In the genomic region with DNA sequence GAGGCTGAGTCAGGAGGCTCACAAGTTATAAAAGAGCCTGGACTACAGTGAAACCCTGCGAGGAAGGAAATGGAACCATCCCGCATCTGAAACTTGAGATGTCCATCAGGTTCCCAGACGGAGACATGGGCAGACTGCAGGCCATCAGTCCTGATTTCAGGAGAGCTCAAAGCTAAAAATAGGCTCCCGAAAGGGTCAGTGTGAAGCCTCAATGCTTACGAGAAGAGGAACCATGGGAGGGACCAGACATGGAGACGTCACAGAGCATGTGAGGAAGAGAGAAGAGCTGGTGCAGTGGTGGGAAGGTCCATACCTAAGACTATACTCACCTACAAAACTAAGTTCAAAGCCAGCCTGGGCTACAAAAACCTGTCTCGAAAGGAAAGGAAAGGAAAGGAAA, we compare ENCODE assay signal across 38 mouse cellular contexts. TPM values are rescaled to one million over a fixed set of nuclear protein-coding genes. Genes with fewer than 3 reads are reported as not detected.
DNase-seq lines count a peak whose midpoint lies in the region; ATAC-seq lines count a peak whose summit lies in the region.
"Had no signal": no experiment of that assay in that cellular context is flagged by ENCODE, and none has a peak within 500 bp of the region (broad histone marks: within the 10 kb centered on the region; RNA-seq: fewer than 3 reads in every experiment).

No protein-coding gene starts in this region.

- H3K4me1 ChIP-seq in heart, embryonic 12.5 days (replicated peaks): peaks cover 67% of the 10 kb centered on the region

- H3K36me3 ChIP-seq in heart, embryonic 12.5 days: peaks cover 22% of the 10 kb centered on the region

- intact Hi-C loops in heart, postnatal 14 days (cut with DNase I): no loop called here

- peak overlapping the region; percentile 22 for H3K4me2 ChIP-seq in heart, embryonic 12.5 days
- H3K4me2 ChIP-seq: embryonic facial prominence, embryonic 12.5 days; limb, embryonic 12.5 days; midbrain, embryonic 12.5 days had no signal

- H3K27me3 ChIP-seq in heart, embryonic 12.5 days (replicated peaks): no peaks in the 10 kb centered on the region
- H3K27me3 ChIP-seq: embryonic facial prominence, embryonic 12.5 days; limb, embryonic 12.5 days; megakaryocyte, embryonic 14.5 days; midbrain, embryonic 12.5 days; Patski had no signal

- DNase-seq in gastrocnemius, adult 8-10 months (ENCODE audit: low spot score in 2 of 2): peak; percentile 27 to 44
- no peak for DNase-seq in gastrocnemius, postnatal 4 days (ENCODE audit: low spot score in 2 of 2)
- DNase-seq in heart, postnatal 14 days: no peak
- DNase-seq in neural tube, embryonic 10.5 days (ENCODE audit: extremely low spot score, low spot score): no peak
- DNase-seq: adrenal gland, postnatal 14 days; cerebellum, adult 11-12 months; cerebellum, adult 9-11 months; embryo, embryonic 11 days; kidney, adult 18-20 months; kidney, postnatal 36 days; lung, postnatal 36 days had no signal

- H3K9me3 ChIP-seq in heart, embryonic 12.5 days (replicated peaks): peaks cover 5% of the 10 kb centered on the region; the same call in 1 of the 2 replicates
- H3K9me3 ChIP-seq: embryonic facial prominence, embryonic 12.5 days; megakaryocyte, embryonic 14.5 days had no signal

- peak overlapping the region; percentile 46; the same call in 1 of the 2 replicates for H3K27ac ChIP-seq in heart, embryonic 12.5 days (ENCODE audit: poor library complexity, severe bottlenecking)
- H3K27ac ChIP-seq: embryonic facial prominence, embryonic 12.5 days; left cerebral cortex, adult 2 months; limb, embryonic 12.5 days; midbrain, embryonic 12.5 days had no signal

- 34% methylated on average over 7 of the region's 7 CpGs for WGBS in heart, embryonic 12.5 days

- no peak for ATAC-seq in heart, embryonic 12.5 days (ENCODE audit: insufficient number of reproducible peaks, low FRiP score)
- peak; percentile 53 for ATAC-seq in granulocyte monocyte progenitor cell, adult 5-6 weeks (replicated peaks; ENCODE audit: poor library complexity, severe bottlenecking)
- ATAC-seq in monocyte, adult 5-6 weeks (replicated peaks; ENCODE audit: insufficient number of reproducible peaks, low FRiP score, low TSS enrichment, poor library complexity, severe bottlenecking): 0 out of 2 replicates have a peak, but pooled peaks have one; percentile 54
- ATAC-seq: forebrain, embryonic 14.5 days; hindbrain, embryonic 16.5 days; Patski had no signal

- H3K9ac ChIP-seq in heart, embryonic 12.5 days: no peak overlapping the region
- H3K9ac ChIP-seq: embryonic facial prominence, embryonic 12.5 days had no signal

- H3K4me3 ChIP-seq in heart, embryonic 12.5 days: no peak overlapping the region
- H3K4me3 ChIP-seq: embryonic facial prominence, embryonic 12.5 days; layer of hippocampus, adult 2 months; left cerebral cortex, adult 2 months; limb, embryonic 12.5 days; midbrain, embryonic 12.5 days had no signal

RNA-seq across cellular contexts. Expression of a gene that starts 7.9 kb away (rescaled TPM):
- total RNA-seq in gastrocnemius, adult 8-10 months (2022): 100 to 1,000 TPM; 260 to 347 (median 290) TPM
- total RNA-seq in gastrocnemius, postnatal 4 days (2021): 100 to 1,000 TPM; 316 to 327 TPM
- 106 and 110 TPM in 2 replicates for polyA plus RNA-seq in heart, embryonic 12.5 days (2016; fragmentation: Nextera tagmentation; extraction: Ambion mirVana)
- 100 to 1,000 TPM; 320 to 341 TPM for total RNA-seq in heart, postnatal 14 days (2021)
- total RNA-seq in granulocyte monocyte progenitor cell, adult 5-6 weeks (2014; fragmentation: Nextera tagmentation): 95.3 and 120 TPM in 2 replicates
- 173 and 194 TPM in 2 replicates for total RNA-seq in granulocyte monocyte progenitor cell, adult 5-6 weeks (2017)
- total RNA-seq in monocyte, adult 5-6 weeks (2017): 74.6 to 166 TPM (median 113 TPM) in 3 replicates

RNA-seq across cellular contexts. Expression of a gene that starts 19.6 kb away (rescaled TPM):
- total RNA-seq in gastrocnemius, adult 8-10 months (2022): 1 to 10 TPM in 2 of 4 experiments, not detected in 2; 1.5 to 2.2 TPM
- total RNA-seq in gastrocnemius, postnatal 4 days (2021): not detected
- not detected in 2 replicates for polyA plus RNA-seq in heart, embryonic 12.5 days (2016; fragmentation: Nextera tagmentation; extraction: Ambion mirVana)
- total RNA-seq in heart, postnatal 14 days (2021): not detected
- not detected in 2 replicates for total RNA-seq in granulocyte monocyte progenitor cell, adult 5-6 weeks (2014; fragmentation: Nextera tagmentation)
- not detected in 2 replicates for total RNA-seq in granulocyte monocyte progenitor cell, adult 5-6 weeks (2017)
- total RNA-seq in monocyte, adult 5-6 weeks (2017): not detected in 3 replicates
- total RNA-seq: adrenal gland, postnatal 14 days; layer of hippocampus, adult 2 months; layer of hippocampus, postnatal 14 days; liver, adult 2 months; MEL; midbrain, postnatal 0 days had no signal
- polyA plus RNA-seq: embryonic facial prominence, embryonic 12.5 days; forebrain, embryonic 14.5 days; gonadal fat pad, adult 2 months; hindbrain, embryonic 11.5 days; hindbrain, embryonic 16.5 days; intestine, embryonic 14.5 days; kidney, embryonic 16.5 days; limb, embryonic 12.5 days; liver, adult 2 months; liver, embryonic 16.5 days; lung, embryonic 16.5 days; midbrain, embryonic 12.5 days; midbrain, postnatal 0 days; neural tube, embryonic 14.5 days; small intestine, adult 2 months; stomach, embryonic 14.5 days; testis, adult 2 months; thymus, postnatal 0 days had no signal

RNA-seq across cellular contexts. Expression of a gene that starts 21.1 kb away (rescaled TPM):
- 100 to 1,000 TPM; 332 to 455 (median 370) TPM for total RNA-seq in gastrocnemius, adult 8-10 months (2022)
- total RNA-seq in gastrocnemius, postnatal 4 days (2021): 1,000 to 10,000 TPM in 1 of 2 experiments, 100 to 1,000 TPM in 1; 893 to 1,001 TPM
- polyA plus RNA-seq in heart, embryonic 12.5 days (2016; fragmentation: Nextera tagmentation; extraction: Ambion mirVana): 611 and 625 TPM in 2 replicates
- total RNA-seq in heart, postnatal 14 days (2021): 100 to 1,000 TPM; 542 to 580 TPM
- 2,240 and 2,398 TPM in 2 replicates for total RNA-seq in granulocyte monocyte progenitor cell, adult 5-6 weeks (2014; fragmentation: Nextera tagmentation)
- total RNA-seq in granulocyte monocyte progenitor cell, adult 5-6 weeks (2017): 2,059 and 2,173 TPM in 2 replicates
- 1,083 to 1,310 TPM (median 1,165 TPM) in 3 replicates for total RNA-seq in monocyte, adult 5-6 weeks (2017)

RNA-seq across cellular contexts. Expression of a gene that starts 39.9 kb away (rescaled TPM):
- total RNA-seq in gastrocnemius, adult 8-10 months (2022): under 1 TPM in 2 of 4 experiments, not detected in 2; 0.15 to 0.51 TPM
- under 1 TPM; 0.18 to 0.78 TPM for total RNA-seq in gastrocnemius, postnatal 4 days (2021)
- 1.4 and 1.7 TPM in 2 replicates for polyA plus RNA-seq in heart, embryonic 12.5 days (2016; fragmentation: Nextera tagmentation; extraction: Ambion mirVana)
- total RNA-seq in heart, postnatal 14 days (2021): under 1 TPM; 0.27 to 0.48 TPM
- not detected in 2 replicates for total RNA-seq in granulocyte monocyte progenitor cell, adult 5-6 weeks (2014; fragmentation: Nextera tagmentation)
- 0.43 TPM in 1 of 2 replicates, not detected in the other for total RNA-seq in granulocyte monocyte progenitor cell, adult 5-6 weeks (2017)
- total RNA-seq in monocyte, adult 5-6 weeks (2017): 1.8 TPM in 1 of 3 replicates, not detected in the others
- total RNA-seq: liver, adult 2 months; MEL had no signal

RNA-seq across cellular contexts. Expression of a gene that starts 49.8 kb away (rescaled TPM):
- total RNA-seq in gastrocnemius, adult 8-10 months (2022): 1 to 10 TPM; 1.7 to 3.9 (median 2.8) TPM
- total RNA-seq in gastrocnemius, postnatal 4 days (2021): 1 to 10 TPM; 5.4 to 7.0 TPM
- 13.2 and 14.9 TPM in 2 replicates for polyA plus RNA-seq in heart, embryonic 12.5 days (2016; fragmentation: Nextera tagmentation; extraction: Ambion mirVana)
- total RNA-seq in heart, postnatal 14 days (2021): 10 to 100 TPM in 1 of 2 experiments, 1 to 10 TPM in 1; 10.0 to 10.4 TPM
- 59.2 and 65.2 TPM in 2 replicates for total RNA-seq in granulocyte monocyte progenitor cell, adult 5-6 weeks (2014; fragmentation: Nextera tagmentation)
- total RNA-seq in granulocyte monocyte progenitor cell, adult 5-6 weeks (2017): 34.8 and 42.3 TPM in 2 replicates
- 34.3 to 57.5 TPM (median 37.8 TPM) in 3 replicates for total RNA-seq in monocyte, adult 5-6 weeks (2017)

Comparison
In these comparisons a context has a peak if more than half of its experiments do, and no peak if none do; other contexts are left out.
1. DNase-seq: peak in gastrocnemius, adult 8-10 months (2 of 2); none in gastrocnemius, postnatal 4 days (0 of 2), heart, postnatal 14 days (0 of 2) and neural tube, embryonic 10.5 days (single experiment).